Mouse (Mus musculus) myocyte (in vitro differentiated cells): ENCODE results near the gene Baiap2l2. TPM values are rescaled to one million over a fixed set of nuclear protein-coding genes. Genes with fewer than 3 reads are reported as not detected.

Experiments
- H3K27me3 ChIP-seq: one replicate; pipeline ENCODE4 v1.6.1; 2011; ENCODE audit not compliant: control insufficient read depth, insufficient read depth, insufficient read length
- H3K36me3 ChIP-seq: one replicate; pipeline ENCODE4 v1.6.1; 2011; ENCODE audit not compliant: control insufficient read depth, insufficient read depth
- H3K4me2 ChIP-seq: one replicate; pipeline ENCODE4 v1.6.1; 2011; ENCODE audit warnings: low read depth, control low read depth
- H3K4me3 ChIP-seq: one replicate; pipeline ENCODE4 v1.5.1; 2011; ENCODE audit warnings: mild to moderate bottlenecking, control low read depth, moderate library complexity
- H3K79me2 ChIP-seq: one replicate; pipeline ENCODE4 v1.6.1; 2011; ENCODE audit not compliant: control insufficient read depth, insufficient read depth
- H3ac ChIP-seq: one replicate; pipeline ENCODE4 v1.6.1; 2011; ENCODE audit not compliant: control insufficient read depth, insufficient read length
- CEBPB ChIP-seq: IDR thresholded peaks from 2 replicates; pipeline ENCODE4 v1.6.1; 2011; ENCODE audit warnings: mild to moderate bottlenecking, moderate library complexity; ENCODE audit not compliant: poor library complexity, insufficient read depth, severe bottlenecking
- E2F4 ChIP-seq: IDR thresholded peaks from one replicate; pipeline ENCODE4 v1.6.1; 2011; ENCODE audit warnings: mild to moderate bottlenecking, control low read depth, moderate library complexity; ENCODE audit not compliant: insufficient read depth
- MAX ChIP-seq: IDR thresholded peaks from one replicate; pipeline ENCODE4 v1.6.1; 2011; ENCODE audit warnings: low read depth, mild to moderate bottlenecking, control low read depth
- MYOD1 ChIP-seq, 3 experiments: IDR thresholded peaks; one replicate each; pipeline ENCODE4 v1.6.1; 2011; ENCODE audit warnings: control low read depth in 2 of 3, low read depth in 2 of 3, mild to moderate bottlenecking in 2 of 3, moderate library complexity in 1 of 3; ENCODE audit not compliant: insufficient read length in 2 of 3, control insufficient read depth in 1 of 3
- MYOG ChIP-seq, 3 experiments: IDR thresholded peaks; one replicate each; pipeline ENCODE4 v1.6.1; 2011; ENCODE audit warnings: control low read depth in 2 of 3, low read depth in 2 of 3, mild to moderate bottlenecking in 2 of 3; ENCODE audit not compliant: insufficient read length in 2 of 3, control insufficient read depth in 1 of 3, insufficient read depth in 1 of 3
- POLR2A ChIP-seq: IDR thresholded peaks from one replicate; pipeline ENCODE4 v1.6.1; 2011; ENCODE audit warnings: low read depth, mild to moderate bottlenecking, control low read depth, moderate library complexity; ENCODE audit not compliant: insufficient read length
- POLR2AphosphoS2 ChIP-seq: IDR thresholded peaks from one replicate; pipeline ENCODE4 v1.6.1; 2011; ENCODE audit warnings: low read depth, control low read depth; ENCODE audit not compliant: insufficient read length
- REST ChIP-seq: IDR thresholded peaks from one replicate; pipeline ENCODE4 v1.6.1; 2011; ENCODE audit warnings: mild to moderate bottlenecking, control low read depth, moderate library complexity; ENCODE audit not compliant: insufficient read depth, insufficient read length
- SRF ChIP-seq: IDR thresholded peaks from one replicate; pipeline ENCODE4 v1.6.1; 2011; ENCODE audit warnings: low read depth; ENCODE audit not compliant: control insufficient read depth, insufficient read length
- TCF12 ChIP-seq: IDR thresholded peaks from one replicate; pipeline ENCODE4 v1.6.1; 2011; ENCODE audit warnings: mild to moderate bottlenecking, control low read depth; ENCODE audit not compliant: poor library complexity, insufficient read depth, severe bottlenecking
- TCF3 ChIP-seq: IDR thresholded peaks from one replicate; pipeline ENCODE4 v1.6.1; 2011; ENCODE audit warnings: low read depth, control low read depth; ENCODE audit not compliant: insufficient read length
- USF1 ChIP-seq: IDR thresholded peaks from one replicate; pipeline ENCODE4 v1.6.1; 2011; ENCODE audit warnings: low read depth, mild to moderate bottlenecking, control low read depth, moderate library complexity
- polyA plus RNA-seq: library from polyadenylated mRNA; unstranded; fragments of >200 nt; fragmentation: generic; extraction: Trizol; gene quantifications from one replicate; pipeline ENCODE4 v1.2.1, GENCODE M21; 2012; ENCODE audit warnings: missing spikeins

The Baiap2l2 gene
- polyA plus RNA-seq, 1 experiment, result 1.7 TPM

DNA sequence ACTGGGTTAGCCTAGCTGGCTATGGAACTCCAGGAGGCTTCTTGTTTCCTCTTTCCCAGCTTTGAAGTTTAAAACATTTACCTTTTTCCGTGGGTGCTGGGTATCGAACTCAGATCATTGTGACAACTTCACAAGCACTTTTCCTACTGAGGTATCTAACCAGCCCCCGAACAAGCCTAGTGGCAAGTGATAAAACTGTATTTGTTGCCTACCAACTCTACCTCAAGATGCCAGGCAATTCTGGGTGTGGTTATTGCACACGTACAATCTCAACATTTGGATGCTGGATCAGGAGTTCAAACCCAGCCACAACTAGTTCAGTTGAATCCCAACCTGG, 43.6 kb upstream of the Baiap2l2 start:
- no peak for TF ChIP-seq TCF3
- no peak for TF ChIP-seq CEBPB
- no peak for TF ChIP-seq MYOD1 (IDR thresholded peaks at IDR 0.05; ENCODE audit: control insufficient read depth in 1 of 3, insufficient read length in 2 of 3, low read depth in 2 of 3)
- no peak for TF ChIP-seq E2F4
- no peak for TF ChIP-seq POLR2AphosphoS2
- TF ChIP-seq USF1, result no peak
- TF ChIP-seq MYOG (IDR thresholded peaks at IDR 0.05; ENCODE audit: control insufficient read depth in 1 of 3, insufficient read depth in 1 of 3, insufficient read length in 2 of 3, low read depth in 2 of 3), result no peak
- no peak for TF ChIP-seq SRF
- TF ChIP-seq MAX, result no peak
- TF ChIP-seq REST, result no peak
- TF ChIP-seq POLR2A, result no peak
- no peak for TF ChIP-seq TCF12
- Histone ChIP-seq H3K36me3 (no peaks in the 10 kb centered on the region), H3K27me3 (no peaks in the 10 kb centered on the region), H3ac (no peak overlapping the region), H3K79me2 (peaks cover 10% of the 10 kb centered on the region), H3K4me3 (peak overlapping the region; percentile 72), H3K4me2 (peak overlapping the region; percentile 100)

DNA sequence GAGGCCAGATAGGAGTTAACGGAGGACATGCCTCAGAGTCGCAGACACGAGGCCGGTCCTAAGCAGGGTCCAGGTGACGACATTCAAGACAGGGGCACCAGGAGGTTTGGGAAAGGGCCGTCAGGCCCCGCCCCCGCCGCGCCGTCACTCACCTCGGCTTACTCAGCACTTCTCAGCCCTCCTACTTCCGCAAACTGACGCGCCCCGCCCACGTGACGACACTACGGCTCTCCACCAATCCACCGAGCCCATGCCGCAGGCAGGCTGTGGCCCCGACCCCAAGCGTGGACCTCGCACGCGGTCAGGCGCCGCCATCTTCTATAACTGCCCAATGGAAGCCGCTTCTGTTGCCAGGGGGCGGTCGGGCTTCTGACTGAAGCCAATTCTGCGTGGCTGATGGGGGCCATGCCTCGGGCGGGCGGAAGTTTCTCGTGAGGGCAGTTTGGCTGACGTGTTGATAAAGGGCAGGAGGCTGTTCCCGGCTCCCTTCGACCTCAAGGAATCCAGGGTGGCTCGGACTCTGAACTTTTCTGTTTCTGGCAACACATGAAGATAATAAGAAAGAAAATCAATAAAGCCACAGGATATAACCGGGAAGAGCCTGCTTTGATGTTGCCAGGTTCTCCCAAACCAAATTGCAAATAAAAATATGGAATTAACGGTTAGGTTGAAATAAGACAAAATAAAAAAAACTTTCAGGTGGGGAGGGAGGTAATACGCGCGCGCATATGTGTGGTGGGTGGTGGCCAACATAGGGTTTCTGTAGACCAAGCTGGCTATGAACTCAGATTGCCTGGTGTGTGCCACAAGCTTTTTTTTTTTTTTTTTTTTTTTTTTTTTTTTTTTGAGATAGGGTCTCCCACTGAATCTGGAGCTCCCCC, 43.0 kb upstream of the Baiap2l2 start, which contains the start of gene Pla2g6:
Pla2g6 (minus strand) TSS at position 333 of the 881 bp plus-strand sequence.
- Histone ChIP-seq H3K79me2 (peaks cover 10% of the 10 kb centered on the region), H3ac (peak within 1 kb of the TSS; percentile 39), H3K36me3 (no peaks in the 10 kb centered on the region), H3K4me3 (peak within 1 kb of the TSS; percentile 72), H3K27me3 (no peaks in the 10 kb centered on the region), H3K4me2 (peak within 1 kb of the TSS; percentile 100)
- TF ChIP-seq MAX (peak; percentile 76), SRF (peak; percentile 90), E2F4 (no peak), USF1 (peak; percentile 85), POLR2A (peak; percentile 82), POLR2AphosphoS2 (peak; percentile 85), TCF12 (no peak), MYOD1 (IDR thresholded peaks at IDR 0.05; ENCODE audit: control insufficient read depth in 1 of 3, insufficient read length in 2 of 3, low read depth in 2 of 3) (peak in 2 of 3 experiments; percentile 3 to 33)

GRCm38 (mm10) chr15:79326971-79327961, 41.9 kb upstream of the Baiap2l2 start:
- H3K4me2 ChIP-seq, result peak overlapping the region; percentile 96

GRCm38 (mm10) chr15:79326264-79326663, 40.9 kb upstream of the Baiap2l2 start:
- H3K36me3 ChIP-seq, result no peaks in the 10 kb centered on the region
- H3K79me2 ChIP-seq, result peaks cover 10% of the 10 kb centered on the region
- H3K4me3 ChIP-seq, result peak overlapping the region; percentile 72
- TF ChIP-seq MYOG (IDR thresholded peaks at IDR 0.05; ENCODE audit: control insufficient read depth in 1 of 3, insufficient read depth in 1 of 3, insufficient read length in 2 of 3, low read depth in 2 of 3), result peak in 1 of 3 experiments; percentile 56
- TF ChIP-seq TCF3, result no peak
- peak; percentile 17 for TF ChIP-seq SRF
- no peak for TF ChIP-seq POLR2AphosphoS2
- no peak for TF ChIP-seq TCF12
- no peak for TF ChIP-seq USF1
- no peak for TF ChIP-seq MAX
- no peak for TF ChIP-seq REST
- no peak for TF ChIP-seq CEBPB
- peak; percentile 32 for TF ChIP-seq POLR2A
- TF ChIP-seq E2F4, result no peak
- peak in 1 of 3 experiments; percentile 34 for TF ChIP-seq MYOD1 (IDR thresholded peaks at IDR 0.05; ENCODE audit: control insufficient read depth in 1 of 3, insufficient read length in 2 of 3, low read depth in 2 of 3)
- no peaks in the 10 kb centered on the region for H3K27me3 ChIP-seq
- no peak overlapping the region for H3ac ChIP-seq
- peak overlapping the region; percentile 96 for H3K4me2 ChIP-seq

More at GRCm38 (mm10) chr15:79326971-79327961, 41.9 kb upstream of the Baiap2l2 start:
- TF ChIP-seq USF1 (peak; percentile 83), MAX (peak; percentile 57), MYOD1 (IDR thresholded peaks at IDR 0.05; ENCODE audit: control insufficient read depth in 1 of 3, insufficient read length in 2 of 3, low read depth in 2 of 3) (no peak), POLR2A (peak; percentile 36)
- Histone ChIP-seq H3K79me2 (peaks cover 10% of the 10 kb centered on the region), H3K4me3 (peak overlapping the region; percentile 72), H3K36me3 (no peaks in the 10 kb centered on the region), H3ac (peak overlapping the region; percentile 39), H3K27me3 (no peaks in the 10 kb centered on the region)
